Mouse (Mus musculus) liver, adult (tissue): Measurements from ENCODE around the gene Cdc42bpa.

Experiments used
- GATA4 ChIP-seq: IDR thresholded peaks from 2 replicates; pipeline ENCODE4 v1.6.1; 2014; ENCODE audit warnings: mild to moderate bottlenecking, low read length; ENCODE audit not compliant: insufficient replicate concordance

The Cdc42bpa gene

GRCm38 (mm10) chr1:179946616-179947015 lies 13.7 kb upstream of the Cdc42bpa start:
- no peak for TF ChIP-seq GATA4

GRCm38 (mm10) chr1:179947653-179948052 lies 12.6 kb upstream of the Cdc42bpa start:
- no peak for TF ChIP-seq GATA4

GRCm38 (mm10) chr1:179951597-179951996 lies 8.7 kb upstream of the Cdc42bpa start:
- TF ChIP-seq GATA4: no peak

GRCm38 (mm10) chr1:179953251-179953650 lies 7.0 kb upstream of the Cdc42bpa start:
- no peak for TF ChIP-seq GATA4

- TF ChIP-seq GATA4: no peak
Observed at GRCm38 (mm10) chr1:179957431-179957830, 2.8 kb upstream of the Cdc42bpa start.

DNA sequence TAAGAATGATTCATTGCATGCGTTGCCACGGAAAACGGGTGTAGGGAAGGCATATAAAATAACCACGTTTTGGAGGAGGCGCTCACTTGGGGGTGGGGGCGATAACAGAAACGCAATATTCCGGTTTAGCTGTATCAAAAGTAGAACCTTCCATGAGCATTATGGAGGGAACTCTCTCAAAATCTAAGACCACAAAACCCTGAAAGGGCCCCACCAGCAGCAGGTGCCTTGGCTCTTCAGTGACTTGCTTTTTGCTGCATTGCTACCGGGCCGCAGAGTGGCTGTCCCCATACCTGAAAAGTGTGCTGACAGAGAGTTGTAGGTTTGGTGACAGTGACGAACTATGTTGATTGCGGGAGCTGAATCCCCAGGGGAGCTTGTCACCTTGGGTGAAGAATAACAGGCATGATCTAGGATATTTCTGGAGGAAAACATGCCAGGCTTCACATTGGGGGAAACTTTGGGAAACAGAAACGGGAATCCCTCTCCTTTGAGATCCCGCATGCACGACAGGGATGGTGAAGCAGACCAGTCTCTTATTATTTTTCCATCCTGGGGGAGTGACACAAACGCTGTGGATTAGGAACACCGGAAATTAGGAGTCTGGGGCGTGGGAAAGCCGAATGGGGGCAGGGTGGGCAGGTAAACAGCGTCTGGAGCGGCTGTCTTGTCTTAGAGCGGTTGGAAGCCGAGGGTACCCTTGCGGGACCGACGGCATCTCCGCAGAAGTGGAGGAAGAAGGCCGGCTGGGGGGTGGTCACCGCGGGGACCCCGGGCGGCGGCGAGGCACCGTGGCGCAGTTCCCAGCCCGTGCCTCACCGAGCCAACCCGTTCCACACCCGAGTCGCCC lies 1.2 kb upstream of the Cdc42bpa start:
- no peak for TF ChIP-seq GATA4

- no peak for TF ChIP-seq GATA4
Observed at GRCm38 (mm10) chr1:179960543-179960876, 238 bp downstream of the Cdc42bpa start.

DNA sequence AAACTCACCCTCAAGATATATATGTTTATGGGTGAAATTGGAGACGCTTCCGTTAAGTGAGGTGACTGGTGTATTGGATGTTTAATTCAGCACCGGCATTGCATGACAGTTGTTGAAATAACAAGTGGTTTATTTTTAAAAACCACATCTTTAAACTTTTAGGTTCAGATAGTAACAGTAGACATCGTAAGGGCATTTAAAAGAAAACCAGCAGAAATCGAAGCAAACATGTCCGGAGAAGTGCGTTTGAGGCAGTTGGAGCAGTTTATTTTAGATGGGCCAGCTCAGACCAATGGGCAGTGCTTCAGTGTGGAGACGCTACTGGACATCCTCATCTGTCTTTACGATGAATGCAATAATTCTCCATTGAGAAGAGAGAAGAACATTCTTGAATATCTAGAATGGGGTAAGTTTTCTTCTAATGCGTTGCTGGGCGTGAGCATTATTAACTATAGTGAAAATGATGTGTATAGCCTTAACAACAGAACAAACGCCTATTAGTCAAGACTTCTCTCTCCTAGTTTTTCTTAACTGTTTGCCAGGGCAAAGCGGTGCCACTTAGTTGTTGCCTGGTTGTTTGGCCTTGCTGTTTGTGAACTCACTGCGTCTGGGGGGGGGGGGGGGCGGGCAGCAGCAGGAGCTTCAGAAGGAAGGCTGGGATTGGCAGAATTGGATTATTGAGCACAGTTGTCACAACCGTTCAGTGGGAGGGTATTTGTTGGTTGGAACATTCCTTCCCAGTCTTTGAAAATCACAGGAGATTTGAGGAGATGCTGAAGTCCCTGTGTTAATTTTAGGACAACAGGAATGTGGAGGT lies 818 bp downstream of the Cdc42bpa start:
- no peak for TF ChIP-seq GATA4

DNA sequence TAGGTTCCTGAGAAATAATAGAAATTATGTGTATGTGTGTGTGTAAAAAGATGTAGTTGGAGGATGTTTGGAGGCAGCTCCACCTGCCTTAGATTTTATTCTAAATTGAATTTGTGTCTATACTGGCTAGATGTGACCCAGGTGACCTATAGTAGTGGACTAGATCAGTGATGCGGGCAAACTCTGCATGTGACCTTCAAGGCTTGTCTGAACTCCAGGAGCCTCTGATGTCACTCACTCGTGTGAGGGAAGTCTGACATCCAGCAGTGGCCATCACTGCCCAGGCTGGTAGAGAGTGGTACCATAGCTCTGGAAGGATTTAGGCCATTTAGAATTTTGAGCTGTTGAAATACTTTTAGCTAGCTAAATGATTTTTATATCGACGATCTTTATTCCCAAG lies 1.5 kb downstream of the Cdc42bpa start:
- no peak for TF ChIP-seq GATA4

DNA sequence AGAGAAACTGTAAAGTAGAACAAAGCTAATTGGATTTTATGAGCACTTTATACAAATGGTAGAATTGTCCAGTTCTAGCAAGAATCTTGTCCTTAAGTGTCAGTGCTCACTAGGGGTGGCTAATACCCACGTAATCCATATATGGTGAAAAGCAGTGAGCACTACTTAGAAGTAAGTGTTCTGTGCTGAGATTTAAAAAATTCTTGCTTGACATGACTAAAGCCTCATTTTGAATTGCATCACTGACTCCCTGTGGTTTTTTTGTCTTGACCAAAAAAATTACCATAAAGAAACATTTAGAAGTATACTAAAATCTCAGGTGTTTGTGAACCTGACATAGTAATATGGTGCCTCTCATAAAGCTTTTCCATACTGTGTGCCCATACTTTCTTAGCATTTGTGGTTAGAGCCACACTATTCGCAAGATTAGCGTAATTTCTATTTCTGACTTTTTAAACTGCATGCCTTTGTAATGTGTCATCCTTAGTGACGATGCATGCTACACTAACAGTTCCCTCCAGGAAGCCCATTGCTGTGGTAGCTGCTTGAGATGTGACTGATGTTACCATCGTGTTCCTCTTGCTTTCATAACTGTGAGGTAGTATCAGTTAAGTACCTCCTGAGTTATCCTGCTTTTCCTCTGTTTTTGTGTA lies 9.6 kb downstream of the Cdc42bpa start:
- no peak for TF ChIP-seq GATA4

GRCm38 (mm10) chr1:179975021-179975420 lies 14.7 kb downstream of the Cdc42bpa start:
- no peak for TF ChIP-seq GATA4

- TF ChIP-seq GATA4: no peak
Observed at GRCm38 (mm10) chr1:179975645-179976275, 15.5 kb downstream of the Cdc42bpa start.

DNA sequence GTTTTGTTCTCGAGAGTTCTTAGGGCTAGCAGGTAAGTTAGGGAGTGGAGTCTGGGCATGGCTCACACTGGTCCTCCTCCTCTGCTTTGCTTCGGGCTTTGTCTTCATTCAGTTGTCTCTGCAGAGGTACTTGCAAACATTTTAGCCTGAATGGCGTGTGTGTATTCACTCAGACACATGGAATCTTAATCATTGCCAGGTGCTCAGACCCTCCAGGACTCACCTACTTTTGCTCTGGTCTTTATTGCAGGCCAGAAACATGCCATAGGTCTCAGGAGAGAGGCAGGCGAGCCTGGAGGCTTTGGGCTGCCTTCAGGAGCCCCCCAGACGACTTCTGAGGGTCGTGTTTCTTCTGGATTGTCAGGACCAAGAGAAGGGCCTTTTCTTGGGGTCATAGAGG lies 17.2 kb downstream of the Cdc42bpa start:
- TF ChIP-seq GATA4: no peak

DNA sequence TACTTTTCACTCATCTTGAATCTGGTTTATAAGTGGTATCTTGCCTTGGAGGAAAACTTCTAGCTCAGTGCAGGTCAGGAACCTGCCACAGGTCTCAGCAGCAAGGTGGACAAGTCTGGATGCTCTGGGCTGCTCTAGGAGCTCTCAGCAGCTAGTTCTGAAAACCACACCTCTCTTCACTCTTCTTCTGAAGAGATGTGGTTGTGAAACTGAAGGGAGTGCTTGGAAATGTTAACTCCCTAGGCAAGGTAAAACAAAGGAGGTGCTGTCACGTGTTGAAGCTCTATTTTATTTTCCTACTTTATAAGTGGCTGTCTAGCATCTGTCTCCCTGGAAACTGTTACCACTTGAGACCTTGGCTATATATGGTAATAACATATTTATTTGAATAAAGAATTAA lies 18.5 kb downstream of the Cdc42bpa start:
- TF ChIP-seq GATA4: no peak

DNA sequence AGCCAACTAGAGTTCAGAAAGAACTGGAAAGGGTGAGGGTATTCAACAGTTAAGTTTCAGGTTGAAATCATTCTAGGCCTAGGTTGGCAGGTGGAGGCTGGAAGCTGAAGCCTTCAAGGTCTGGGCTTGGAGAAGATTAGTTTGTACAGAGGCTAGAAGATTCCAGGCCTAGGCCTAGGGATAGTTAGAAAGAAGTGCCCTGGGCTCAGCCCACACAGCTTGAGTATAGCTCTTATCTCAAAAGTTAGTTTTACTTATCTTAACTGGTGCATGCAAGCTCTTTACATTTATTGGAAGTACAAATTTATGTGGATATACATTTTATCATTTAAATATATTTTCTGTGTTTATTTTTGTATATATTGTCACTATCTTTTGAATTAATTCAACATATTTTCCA lies 21.4 kb downstream of the Cdc42bpa start:
- TF ChIP-seq GATA4: no peak

GRCm38 (mm10) chr1:179982183-179982582 lies 21.9 kb downstream of the Cdc42bpa start:
- no peak for TF ChIP-seq GATA4

DNA sequence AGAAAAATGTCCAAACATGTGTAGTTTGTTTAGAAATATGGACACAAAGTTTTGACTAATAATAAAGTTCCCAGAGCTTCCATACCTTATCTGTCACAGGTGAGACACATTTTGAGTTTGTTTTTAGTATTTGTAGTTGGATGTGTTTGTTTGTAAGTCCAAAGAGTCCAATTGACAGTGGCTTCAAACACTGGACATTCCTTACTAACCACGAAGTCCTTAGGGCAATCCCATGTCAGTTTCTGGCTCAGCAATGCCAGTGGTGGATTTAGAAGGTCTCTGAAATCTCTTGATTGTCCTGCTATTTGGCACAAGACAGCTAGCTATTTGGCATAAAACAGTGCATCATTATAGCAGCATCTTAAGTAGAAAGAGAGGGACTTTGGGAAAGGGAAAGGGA lies 22.7 kb downstream of the Cdc42bpa start:
- TF ChIP-seq GATA4: no peak
